Mouse (Mus musculus): ENCODE measurements around the gene Ttll5.

DNA sequence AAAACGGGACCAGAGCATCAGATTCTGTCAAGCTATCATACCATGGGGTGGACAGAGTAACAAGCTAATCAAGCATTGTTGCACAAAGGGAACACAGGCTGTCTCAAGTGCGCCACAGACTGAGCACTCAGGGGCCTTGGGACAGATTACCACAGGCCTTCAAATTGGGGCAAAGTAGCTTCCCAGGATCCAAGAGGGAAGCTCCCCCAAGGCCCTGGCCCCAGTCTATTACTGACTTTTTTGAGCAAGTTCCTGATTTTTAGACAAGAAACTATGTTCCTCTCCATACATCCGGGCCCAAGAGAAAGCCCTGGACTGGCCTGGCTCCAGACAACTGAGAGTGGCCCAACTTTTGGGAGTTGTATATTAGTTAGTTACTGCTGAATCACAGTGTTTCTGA lies 42.9 kb upstream of the Ttll5 start:
- TF ChIP-seq CTCF (IDR thresholded peaks at IDR 0.05; ENCODE audit: low read depth): no peak
- TF ChIP-seq EP300 (IDR thresholded peaks at IDR 0.05; ENCODE audit: low read depth): no peak

Data from liver, embryonic 14.5 days (tissue).